Mouse (Mus musculus): Measurements from ENCODE around the gene Dlat. TPM values are rescaled to one million over a fixed set of nuclear protein-coding genes. Genes with fewer than 3 reads are reported as not detected.

Gene Dlat
- polyA plus RNA-seq, 1 experiment, result 64.6 TPM

GRCm38 (mm10) chr9:50586955-50587354 is 72.6 kb downstream of the Dlat start:
- no peak overlapping the region for H3ac ChIP-seq (ENCODE audit: control insufficient read depth, insufficient read length)
- H3K4me2 ChIP-seq (ENCODE audit: low read depth), result no peak overlapping the region
- H3K27me3 ChIP-seq (ENCODE audit: control insufficient read depth, insufficient read depth, insufficient read length), result no peaks in the 10 kb centered on the region
- no peaks in the 10 kb centered on the region for H3K36me3 ChIP-seq (ENCODE audit: control insufficient read depth, insufficient read depth)
- no peaks in the 10 kb centered on the region for H3K79me2 ChIP-seq (ENCODE audit: control insufficient read depth, insufficient read depth)
- TF ChIP-seq POLR2AphosphoS2 (IDR thresholded peaks at IDR 0.05; ENCODE audit: insufficient read length, low read depth) (no peak), SRF (IDR thresholded peaks at IDR 0.05; ENCODE audit: control insufficient read depth, insufficient read length, low read depth) (no peak), MYOG (IDR thresholded peaks at IDR 0.05; ENCODE audit: control insufficient read depth in 1 of 3, insufficient read depth in 1 of 3, insufficient read length in 2 of 3, low read depth in 2 of 3) (no peak), MAX (IDR thresholded peaks at IDR 0.05; ENCODE audit: low read depth) (no peak), CEBPB (IDR thresholded peaks at IDR 0.05; ENCODE audit: insufficient read depth, poor library complexity, severe bottlenecking) (no peak), TCF3 (IDR thresholded peaks at IDR 0.05; ENCODE audit: insufficient read length, low read depth) (no peak), MYOD1 (IDR thresholded peaks at IDR 0.05; ENCODE audit: control insufficient read depth in 1 of 3, insufficient read length in 2 of 3, low read depth in 2 of 3) (no peak), REST (IDR thresholded peaks at IDR 0.05; ENCODE audit: insufficient read depth, insufficient read length) (no peak), E2F4 (IDR thresholded peaks at IDR 0.05; ENCODE audit: insufficient read depth) (no peak), TCF12 (IDR thresholded peaks at IDR 0.05; ENCODE audit: insufficient read depth, poor library complexity, severe bottlenecking) (no peak), POLR2A (IDR thresholded peaks at IDR 0.05; ENCODE audit: insufficient read length, low read depth) (no peak), USF1 (IDR thresholded peaks at IDR 0.05; ENCODE audit: low read depth) (no peak)
- no peak overlapping the region for H3K4me3 ChIP-seq

DNA sequence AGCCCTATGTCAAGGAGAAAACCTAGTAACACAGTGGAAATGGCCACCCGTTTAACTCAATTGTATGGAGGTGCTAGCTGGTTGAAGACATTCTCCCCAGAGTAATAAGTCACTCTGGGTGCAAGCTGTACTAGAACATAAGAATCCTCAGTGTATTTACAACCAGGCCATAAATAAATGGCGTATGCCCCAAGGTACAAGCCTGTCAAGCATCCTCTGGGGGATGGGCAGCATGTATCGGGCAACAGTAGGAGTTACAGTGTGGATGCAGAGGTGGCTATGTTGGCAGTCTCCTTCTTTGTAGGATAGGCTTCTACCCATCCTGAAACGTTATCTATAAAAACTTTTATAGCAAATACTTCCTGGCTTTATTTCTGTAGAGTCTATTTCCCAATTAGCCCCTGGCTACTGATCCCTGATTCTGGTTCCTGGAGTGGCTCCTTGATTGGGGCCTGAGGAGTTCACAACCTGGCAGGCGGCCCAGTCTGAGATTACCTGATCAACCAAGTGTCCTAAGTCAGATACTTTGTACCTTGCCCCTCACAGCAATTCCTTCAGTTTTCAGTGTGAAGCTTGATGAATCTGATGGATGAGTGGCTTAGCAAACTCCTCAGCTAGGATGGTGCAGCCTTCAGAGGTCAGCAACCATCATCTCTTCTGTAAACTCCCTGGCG is 74.3 kb downstream of the Dlat start:
- Histone ChIP-seq H3ac (ENCODE audit: control insufficient read depth, insufficient read length) (no peak overlapping the region), H3K27me3 (ENCODE audit: control insufficient read depth, insufficient read depth, insufficient read length) (no peaks in the 10 kb centered on the region), H3K79me2 (ENCODE audit: control insufficient read depth, insufficient read depth) (no peaks in the 10 kb centered on the region), H3K4me2 (ENCODE audit: low read depth) (no peak overlapping the region), H3K36me3 (ENCODE audit: control insufficient read depth, insufficient read depth) (no peaks in the 10 kb centered on the region), H3K4me3 (no peak overlapping the region)
- TF ChIP-seq POLR2A (IDR thresholded peaks at IDR 0.05; ENCODE audit: insufficient read length, low read depth) (no peak), MAX (IDR thresholded peaks at IDR 0.05; ENCODE audit: low read depth) (no peak), MYOG (IDR thresholded peaks at IDR 0.05; ENCODE audit: control insufficient read depth in 1 of 3, insufficient read depth in 1 of 3, insufficient read length in 2 of 3, low read depth in 2 of 3) (no peak), SRF (IDR thresholded peaks at IDR 0.05; ENCODE audit: control insufficient read depth, insufficient read length, low read depth) (no peak), TCF12 (IDR thresholded peaks at IDR 0.05; ENCODE audit: insufficient read depth, poor library complexity, severe bottlenecking) (no peak), REST (IDR thresholded peaks at IDR 0.05; ENCODE audit: insufficient read depth, insufficient read length) (no peak), CEBPB (IDR thresholded peaks at IDR 0.05; ENCODE audit: insufficient read depth, poor library complexity, severe bottlenecking) (no peak), MYOD1 (IDR thresholded peaks at IDR 0.05; ENCODE audit: control insufficient read depth in 1 of 3, insufficient read length in 2 of 3, low read depth in 2 of 3) (no peak), E2F4 (IDR thresholded peaks at IDR 0.05; ENCODE audit: insufficient read depth) (no peak), POLR2AphosphoS2 (IDR thresholded peaks at IDR 0.05; ENCODE audit: insufficient read length, low read depth) (no peak), TCF3 (IDR thresholded peaks at IDR 0.05; ENCODE audit: insufficient read length, low read depth) (no peak), USF1 (IDR thresholded peaks at IDR 0.05; ENCODE audit: low read depth) (no peak)

Other genes starting within 250 kb of the Dlat start
- 7.9 TPM for gene Plet1, start 165.3 kb downstream of the Dlat start, polyA plus RNA-seq (2012; fragmentation: generic; extraction: Trizol)
- gene Pts, start 131.1 kb downstream of the Dlat start, polyA plus RNA-seq (2012; fragmentation: generic; extraction: Trizol), result 29.4 TPM
- gene Il18, start 105.0 kb downstream of the Dlat start, polyA plus RNA-seq (2012; fragmentation: generic; extraction: Trizol), result 1.9 TPM
- gene Bco2, start 104.6 kb downstream of the Dlat start, polyA plus RNA-seq (2012; fragmentation: generic; extraction: Trizol), result 0.02 TPM
- not detected for gene Tex12, start 98.5 kb downstream of the Dlat start, polyA plus RNA-seq (2012; fragmentation: generic; extraction: Trizol)
- 210 TPM for gene Sdhd, start 56.0 kb downstream of the Dlat start, polyA plus RNA-seq (2012; fragmentation: generic; extraction: Trizol)
- gene Timm8b, start 55.9 kb downstream of the Dlat start, polyA plus RNA-seq (2012; fragmentation: generic; extraction: Trizol), result 184 TPM
- gene Pih1d2, start 42.5 kb downstream of the Dlat start, polyA plus RNA-seq (2012; fragmentation: generic; extraction: Trizol), result 2.2 TPM
- 4.8 TPM for gene Nkapd1, start 42.3 kb downstream of the Dlat start, polyA plus RNA-seq (2012; fragmentation: generic; extraction: Trizol)
- gene Dixdc1, start 79.7 kb upstream of the Dlat start, polyA plus RNA-seq (2012; fragmentation: generic; extraction: Trizol), result 1.1 TPM
- gene 2310030G06Rik, start 86.8 kb upstream of the Dlat start, polyA plus RNA-seq (2012; fragmentation: generic; extraction: Trizol), result 1.1 TPM
- 915 TPM for gene Cryab, start 91.5 kb upstream of the Dlat start, polyA plus RNA-seq (2012; fragmentation: generic; extraction: Trizol)
- 249 TPM for gene Hspb2, start 92.6 kb upstream of the Dlat start, polyA plus RNA-seq (2012; fragmentation: generic; extraction: Trizol)
- gene Fdxacb1, start 108.5 kb upstream of the Dlat start, polyA plus RNA-seq (2012; fragmentation: generic; extraction: Trizol), result 3.6 TPM
- 22.5 TPM for gene Alg9, start 115.2 kb upstream of the Dlat start, polyA plus RNA-seq (2012; fragmentation: generic; extraction: Trizol)
- gene 1110032A03Rik, start 115.7 kb upstream of the Dlat start, polyA plus RNA-seq (2012; fragmentation: generic; extraction: Trizol), result 12.8 TPM
- 12.9 TPM for gene Ppp2r1b, start 185.5 kb upstream of the Dlat start, polyA plus RNA-seq (2012; fragmentation: generic; extraction: Trizol)